Mouse (Mus musculus) spleen, adult 2 months (tissue): Measurements from ENCODE around the gene Tubb4b.

Experiments used
- CTCF ChIP-seq: fragments of 200-500 bp; IDR thresholded peaks from 2 replicates; pipeline ENCODE4 v1.5.1; 2011; ENCODE audit warnings: mild to moderate bottlenecking, inconsistent platforms; ENCODE audit not compliant: insufficient read depth, insufficient read length, insufficient replicate concordance; ENCODE audit errors: extremely low read depth
- POLR2A ChIP-seq: fragments of 200-500 bp; IDR thresholded peaks from 2 replicates; pipeline ENCODE4 v1.6.1; 2011; ENCODE audit warnings: low read depth, low read length, inconsistent platforms

DNA sequence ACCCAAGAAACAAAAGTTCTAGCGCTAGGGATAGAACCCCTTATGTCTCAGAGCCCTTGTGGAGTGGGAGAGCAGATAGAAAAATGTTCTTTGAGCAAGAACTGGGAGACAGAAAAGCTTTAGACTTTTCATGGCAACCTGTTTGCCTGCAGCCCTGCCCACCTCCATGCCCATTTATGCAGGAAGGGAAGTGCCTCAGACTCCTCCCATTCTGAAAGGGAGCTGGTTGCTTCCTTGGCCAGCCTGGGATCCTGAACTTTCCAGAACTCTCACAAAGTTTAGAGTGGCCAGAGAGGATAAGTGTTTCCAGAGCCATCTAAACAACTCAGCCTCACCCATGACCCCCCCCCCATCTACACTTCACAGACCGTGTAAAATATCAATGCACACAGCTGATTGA, 27.3 kb downstream of the Tubb4b start:
- TF ChIP-seq CTCF, result no peak
- TF ChIP-seq POLR2A, result no peak
